Mouse (Mus musculus) midbrain, embryonic 11.5 days (tissue): Measurements from ENCODE around the gene Gstm7. TPM values are rescaled to one million over a fixed set of nuclear protein-coding genes. Genes with fewer than 3 reads are reported as not detected.
A peak's percentile ranks its signal among the peaks of the same experiment; 100 is the strongest.
"Not testable (repeated sequence)": the region's sequence is repeated elsewhere in the genome, so short reads cannot be mapped to it uniquely, and the experiment has no call there.

Experiments
- ATAC-seq: fragments of 200-750 bp; cut with Nextera tagmentation; 2 replicates; pipeline ENCODE4 v1.8.0; 2017; ENCODE audit warnings: moderate TSS enrichment, moderate library complexity; ENCODE audit not compliant: low FRiP score
- DNase-seq: peaks from one replicate; pipeline ENCODE4 v3.0.0; 2015; ENCODE audit warnings: low spot score; ENCODE audit errors: missing footprints
- H3K27ac ChIP-seq: fragments of 300-500 bp; sonication (generic); 2 replicates; pipeline ENCODE4 v1.5.1; 2014; ENCODE audit warnings: low read depth, low read length
- H3K27me3 ChIP-seq: fragments of 300-500 bp; sonication (generic); 2 replicates; pipeline ENCODE4 v1.6.1; 2014; ENCODE audit warnings: mild to moderate bottlenecking, low read length, moderate library complexity, mixed read lengths; ENCODE audit not compliant: control insufficient read depth, insufficient read depth
- H3K36me3 ChIP-seq: fragments of 300-500 bp; sonication (generic); 2 replicates; pipeline ENCODE4 v1.6.1; 2014; ENCODE audit warnings: mild to moderate bottlenecking, low read length, moderate library complexity, mixed read lengths; ENCODE audit not compliant: control insufficient read depth, insufficient read depth
- H3K4me1 ChIP-seq: fragments of 300-500 bp; sonication (generic); 2 replicates; pipeline ENCODE4 v1.6.1; 2014; ENCODE audit warnings: low read length; ENCODE audit not compliant: control insufficient read depth, insufficient read depth
- H3K4me2 ChIP-seq: fragments of 300-500 bp; sonication (generic); 2 replicates; pipeline ENCODE4 v1.6.1; 2014; ENCODE audit warnings: mild to moderate bottlenecking, moderate library complexity
- H3K4me3 ChIP-seq: fragments of 300-500 bp; sonication (generic); 2 replicates; pipeline ENCODE4 v1.5.1; 2014; ENCODE audit warnings: low read depth, low read length
- H3K9ac ChIP-seq: fragments of 300-500 bp; sonication (generic); 2 replicates; pipeline ENCODE4 v1.6.1; 2014; ENCODE audit warnings: low read length
- H3K9me3 ChIP-seq: fragments of 300-500 bp; sonication (generic); 2 replicates; pipeline ENCODE4 v1.6.1; 2016; ENCODE audit warnings: low read length; ENCODE audit not compliant: control insufficient read depth
- WGBS: fragments of 180-500 bp; shearing (Covaris S2); extraction: QIAGEN DNeasy Blood & Tissue Kit; methylation state at CpG from one replicate; pipeline ENCODE4 v1.1.7; 2014; 5-methylcytosine and 5-hydroxymethylcytosine counted together
- polyA plus RNA-seq: library from polyadenylated mRNA; unstranded; fragments of >200 nt; fragmentation: Nextera tagmentation; extraction: Ambion mirVana; gene quantifications from 2 replicates; pipeline ENCODE4 v1.2.1, GENCODE M21; 2014

Gene Gstm7
- polyA plus RNA-seq, 1 experiment from 2014 or later, result 54.7 TPM

GRCm38 (mm10) chr3:107964656-107965308 is 33.2 kb upstream of the Gstm7 start:
- 62% methylated on average over 5 of the region's 5 CpGs for WGBS
- ATAC-seq, result no peak
- no peak overlapping the region for H3K9ac ChIP-seq

GRCm38 (mm10) chr3:107964026-107964425 is 32.4 kb upstream of the Gstm7 start:
- no peak overlapping the region for H3K27ac ChIP-seq
- H3K4me2 ChIP-seq, result no peak overlapping the region

More at GRCm38 (mm10) chr3:107964656-107965308, 33.2 kb upstream of the Gstm7 start:
- H3K36me3 ChIP-seq, result no peaks in the 10 kb centered on the region
- H3K4me2 ChIP-seq, result no peak overlapping the region
- H3K4me3 ChIP-seq, result no peak overlapping the region
- H3K4me1 ChIP-seq, result no peaks in the 10 kb centered on the region; the same call in 1 of the 2 replicates
- no peaks in the 10 kb centered on the region for H3K9me3 ChIP-seq
- peak; percentile 73 for DNase-seq
- no peak overlapping the region for H3K27ac ChIP-seq
- H3K27me3 ChIP-seq, result no peaks in the 10 kb centered on the region

GRCm38 (mm10) chr3:107955260-107955659 is 23.6 kb upstream of the Gstm7 start:
- ATAC-seq, H3K4me2 ChIP-seq, H3K27ac ChIP-seq, H3K9me3 ChIP-seq, DNase-seq, H3K27me3 ChIP-seq, H3K36me3 ChIP-seq, H3K4me3 ChIP-seq, H3K4me1 ChIP-seq, H3K9ac ChIP-seq: not testable (repeated sequence)
- 90% methylated on average over 9 of the region's 9 CpGs for WGBS

More at GRCm38 (mm10) chr3:107964026-107964425, 32.4 kb upstream of the Gstm7 start:
- Histone ChIP-seq H3K9ac (no peak overlapping the region), H3K4me1 (no peaks in the 10 kb centered on the region; the same call in 1 of the 2 replicates), H3K27me3 (no peaks in the 10 kb centered on the region), H3K9me3 (no peaks in the 10 kb centered on the region), H3K4me3 (no peak overlapping the region), H3K36me3 (no peaks in the 10 kb centered on the region)
- WGBS, result 80% methylated on average over 4 of the region's 4 CpGs
- peak; percentile 73 for DNase-seq
- ATAC-seq, result no peak

GRCm38 (mm10) chr3:107953906-107954305 is 22.3 kb upstream of the Gstm7 start:
- no peaks in the 10 kb centered on the region for H3K27me3 ChIP-seq
- no peak overlapping the region for H3K27ac ChIP-seq
- no peaks in the 10 kb centered on the region for H3K4me1 ChIP-seq
- no peak overlapping the region for H3K9ac ChIP-seq
- WGBS, result 85% methylated on average over 5 of the region's 5 CpGs
- DNase-seq, result no peak
- no peak overlapping the region for H3K4me3 ChIP-seq
- H3K9me3 ChIP-seq, result no peaks in the 10 kb centered on the region
- H3K36me3 ChIP-seq, result no peaks in the 10 kb centered on the region
- no peak for ATAC-seq
- H3K4me2 ChIP-seq, result no peak overlapping the region

- Histone ChIP-seq H3K9ac (no peak overlapping the region), H3K4me1 (no peaks in the 10 kb centered on the region), H3K9me3 (no peaks in the 10 kb centered on the region), H3K4me2 (no peak overlapping the region), H3K4me3 (no peak overlapping the region), H3K36me3 (no peaks in the 10 kb centered on the region), H3K27ac (no peak overlapping the region), H3K27me3 (no peaks in the 10 kb centered on the region)
- WGBS, result 18% methylated on average over 6 of the region's 6 CpGs
- peak; percentile 88 for DNase-seq
- no peak for ATAC-seq
These were observed 21.7 kb upstream of the Gstm7 start for GRCm38 (mm10) chr3:107953328-107953755.

GRCm38 (mm10) chr3:107950531-107950930 is 18.9 kb upstream of the Gstm7 start:
- DNase-seq (no peak), ATAC-seq (no peak)
- no peak overlapping the region for H3K4me3 ChIP-seq
- no peaks in the 10 kb centered on the region for H3K27me3 ChIP-seq
- H3K4me2 ChIP-seq, result no peak overlapping the region
- 85% methylated on average over 11 of the region's 11 CpGs for WGBS
- H3K36me3 ChIP-seq, result no peaks in the 10 kb centered on the region
- H3K27ac ChIP-seq, result no peak overlapping the region
- H3K4me1 ChIP-seq, result no peaks in the 10 kb centered on the region
- no peaks in the 10 kb centered on the region for H3K9me3 ChIP-seq
- H3K9ac ChIP-seq, result no peak overlapping the region

GRCm38 (mm10) chr3:107949461-107949860 is 17.8 kb upstream of the Gstm7 start:
- not testable (repeated sequence) for DNase-seq
- WGBS, result 95% methylated on average over 1 of the region's 1 CpGs

GRCm38 (mm10) chr3:107945729-107946128 is 14.1 kb upstream of the Gstm7 start:
- Histone ChIP-seq H3K4me1 (no peaks in the 10 kb centered on the region; the same call in 1 of the 2 replicates), H3K27me3 (no peaks in the 10 kb centered on the region), H3K4me2 (no peak overlapping the region), H3K4me3 (no peak overlapping the region), H3K9ac (no peak overlapping the region), H3K36me3 (no peaks in the 10 kb centered on the region), H3K9me3 (no peaks in the 10 kb centered on the region), H3K27ac (no peak overlapping the region)
- ATAC-seq, result no peak
- WGBS, result 52% methylated on average over 4 of the region's 4 CpGs
- DNase-seq, result peak; percentile 44

More at GRCm38 (mm10) chr3:107949461-107949860, 17.8 kb upstream of the Gstm7 start:
- H3K4me1 ChIP-seq, H3K9ac ChIP-seq, H3K27me3 ChIP-seq, H3K36me3 ChIP-seq, H3K27ac ChIP-seq, H3K4me3 ChIP-seq, ATAC-seq, H3K4me2 ChIP-seq, H3K9me3 ChIP-seq: not testable (repeated sequence)

- peak within 1 kb of the TSS; percentile 25 for H3K4me3 ChIP-seq
- ATAC-seq (peak; percentile 86), DNase-seq (no peak)
- peak within 1 kb of the TSS; percentile 49 for H3K4me2 ChIP-seq
- H3K4me1 ChIP-seq, result no peaks in the 10 kb centered on the region; the same call in 1 of the 2 replicates
- no peaks in the 10 kb centered on the region for H3K27me3 ChIP-seq
- no peaks in the 10 kb centered on the region for H3K9me3 ChIP-seq
- no peak within 1 kb of the TSS for H3K27ac ChIP-seq
- WGBS, result 17% methylated on average over 19 of the region's 20 CpGs
- no peaks in the 10 kb centered on the region for H3K36me3 ChIP-seq
- H3K9ac ChIP-seq, result peak within 1 kb of the TSS; percentile 54
These were observed 11.8 kb upstream of the Gstm7 start, which contains the start of gene Gstm6 for GRCm38 (mm10) chr3:107943239-107943990. Gene Gstm6 (minus strand): TSS chr3:107943749.
